Mouse (Mus musculus): ENCODE data around the gene Zfp445.

GRCm38 (mm10) chr9:122855617-122856016 lies 10.2 kb downstream of the Zfp445 start:
- TF ChIP-seq CTCF (IDR thresholded peaks at IDR 0.05; ENCODE audit: extremely low read depth, insufficient read depth, insufficient read length, insufficient replicate concordance): no peak
- TF ChIP-seq POLR2A (IDR thresholded peaks at IDR 0.05; ENCODE audit: low read depth, low read length): no peak

Measured in spleen, adult 2 months (tissue).